Mouse (Mus musculus) E14TG2a.4 (cell line): ENCODE measurements around the gene Tmem230.
"Not testable (repeated sequence)": the region's sequence is repeated elsewhere in the genome, so short reads cannot be mapped to it uniquely, and the experiment has no call there.

Source experiments
- H3K27me3 ChIP-seq: 2 replicates; pipeline ENCODE4 v1.6.1; 2014; ENCODE audit warnings: low read length, control low read depth; ENCODE audit not compliant: insufficient read depth
- H3K36me3 ChIP-seq: 2 replicates; pipeline ENCODE4 v1.6.1; 2014; ENCODE audit warnings: low read length, control low read depth; ENCODE audit not compliant: insufficient read depth
- H3K4me1 ChIP-seq: replicated peaks from 2 replicates; pipeline ENCODE4 v1.6.1; 2014; ENCODE audit warnings: low read depth, low read length, control low read depth
- H3K4me3 ChIP-seq: replicated peaks from 2 replicates; pipeline ENCODE4 v1.5.1; 2014; ENCODE audit warnings: mild to moderate bottlenecking, low read length
- H3K9me3 ChIP-seq: 2 replicates; pipeline ENCODE4 v1.6.1; 2014; ENCODE audit warnings: low read length, control low read depth
- CTCF ChIP-seq: conservative IDR thresholded peaks from 2 replicates; pipeline ENCODE4 v1.5.1; 2014; ENCODE audit warnings: low read length
- NANOG ChIP-seq: IDR thresholded peaks from 2 replicates; pipeline ENCODE4 v1.6.1; 2014; ENCODE audit warnings: borderline replicate concordance, low read length, mixed read lengths
- POU5F1 ChIP-seq: IDR thresholded peaks from 2 replicates; pipeline ENCODE4 v1.6.1; 2014; ENCODE audit warnings: low read length, borderline replicate concordance

The Tmem230 gene

GRCm38 (mm10) chr2:132247539-132248313, at the start of gene Tmem230:
Tmem230 (minus strand) TSS chr2:132247807.
- TF ChIP-seq CTCF: no peak
- no peak for TF ChIP-seq NANOG
- no peak for TF ChIP-seq POU5F1
- Histone ChIP-seq H3K27me3 (no peaks in the 10 kb centered on the region), H3K36me3 (peaks cover 78% of the 10 kb centered on the region), H3K4me1 (peaks cover 37% of the 10 kb centered on the region), H3K4me3 (peak within 1 kb of the TSS; percentile 83), H3K9me3 (no peaks in the 10 kb centered on the region)

GRCm38 (mm10) chr2:132293694-132294450, 46.3 kb upstream of the Tmem230 start:
- TF ChIP-seq NANOG (no peak), POU5F1 (no peak), CTCF (no peak)
- Histone ChIP-seq H3K9me3 (no peaks in the 10 kb centered on the region), H3K4me1 (peaks cover 42% of the 10 kb centered on the region), H3K4me3 (no peak overlapping the region), H3K36me3 (peaks cover 76% of the 10 kb centered on the region), H3K27me3 (no peaks in the 10 kb centered on the region)

GRCm38 (mm10) chr2:132292083-132292482, 44.5 kb upstream of the Tmem230 start:
- Histone ChIP-seq H3K9me3 (no peaks in the 10 kb centered on the region), H3K27me3 (no peaks in the 10 kb centered on the region), H3K4me3 (no peak overlapping the region), H3K36me3 (peaks cover 58% of the 10 kb centered on the region), H3K4me1 (peaks cover 50% of the 10 kb centered on the region)
- TF ChIP-seq POU5F1: no peak
- no peak for TF ChIP-seq NANOG
- no peak for TF ChIP-seq CTCF

GRCm38 (mm10) chr2:132291265-132291664, 43.7 kb upstream of the Tmem230 start:
- TF ChIP-seq NANOG (no peak), CTCF (no peak), POU5F1 (no peak)
- Histone ChIP-seq H3K9me3 (no peaks in the 10 kb centered on the region), H3K27me3 (no peaks in the 10 kb centered on the region), H3K36me3 (peaks cover 50% of the 10 kb centered on the region), H3K4me1 (peaks cover 57% of the 10 kb centered on the region), H3K4me3 (no peak overlapping the region)

- H3K4me1 ChIP-seq: peaks cover 59% of the 10 kb centered on the region
- H3K9me3 ChIP-seq: no peaks in the 10 kb centered on the region
- H3K27me3 ChIP-seq: no peaks in the 10 kb centered on the region
- no peak overlapping the region for H3K4me3 ChIP-seq
- peaks cover 45% of the 10 kb centered on the region for H3K36me3 ChIP-seq
- TF ChIP-seq NANOG: no peak
- no peak for TF ChIP-seq CTCF
- TF ChIP-seq POU5F1: no peak
Observed at GRCm38 (mm10) chr2:132290808-132291207, 43.2 kb upstream of the Tmem230 start.

GRCm38 (mm10) chr2:132289213-132289612, 41.6 kb upstream of the Tmem230 start:
- Histone ChIP-seq H3K36me3 (peaks cover 30% of the 10 kb centered on the region), H3K4me1 (peaks cover 75% of the 10 kb centered on the region)
- not testable (repeated sequence) for H3K27me3 ChIP-seq, H3K4me3 ChIP-seq, H3K9me3 ChIP-seq

GRCm38 (mm10) chr2:132286376-132287076, 38.9 kb upstream of the Tmem230 start:
- Histone ChIP-seq H3K36me3 (peaks cover 9% of the 10 kb centered on the region; the same call in 1 of the 2 replicates), H3K27me3 (no peaks in the 10 kb centered on the region), H3K9me3 (no peaks in the 10 kb centered on the region), H3K4me3 (peak overlapping the region; percentile 67), H3K4me1 (peaks cover 76% of the 10 kb centered on the region)
- TF ChIP-seq NANOG: no peak
- no peak for TF ChIP-seq CTCF
- no peak for TF ChIP-seq POU5F1

- H3K4me3 ChIP-seq: peak overlapping the region; percentile 67
- not testable (repeated sequence) for H3K36me3 ChIP-seq
- peaks cover 75% of the 10 kb centered on the region for H3K4me1 ChIP-seq
Observed at GRCm38 (mm10) chr2:132285722-132286121, 38.1 kb upstream of the Tmem230 start.

More at GRCm38 (mm10) chr2:132285722-132286121, 38.1 kb upstream of the Tmem230 start:
- H3K27me3 ChIP-seq, H3K9me3 ChIP-seq: not testable (repeated sequence)
